ENCODE assay signal across 9 mouse cellular contexts in genomic region chr6:116980349-116980995, GRCm38 (mm10).
A peak's percentile ranks its signal among the peaks of the same experiment; 100 is the strongest.
DNase-seq lines count a peak whose midpoint lies in the region; ATAC-seq lines count a peak whose summit lies in the region.
"Had no signal": no experiment of that assay in that cellular context is flagged by ENCODE, and none has a peak within 500 bp of the region (broad histone marks: within the 10 kb centered on the region; RNA-seq: fewer than 3 reads in every experiment).

No protein-coding gene starts in this region.

- no peaks in the 10 kb centered on the region for H3K27me3 ChIP-seq in embryonic facial prominence, embryonic 14.5 days (replicated peaks; ENCODE audit: control insufficient read depth, insufficient read depth, low read length)
- no peaks in the 10 kb centered on the region for H3K27me3 ChIP-seq in hindbrain, embryonic 11.5 days (ENCODE audit: control insufficient read depth, insufficient read depth, low read length)
- H3K27me3 ChIP-seq in midbrain, embryonic 14.5 days (ENCODE audit: control insufficient read depth, insufficient read depth, low read length), result no peaks in the 10 kb centered on the region

- peaks cover 17% of the 10 kb centered on the region for H3K4me1 ChIP-seq in embryonic facial prominence, embryonic 14.5 days (ENCODE audit: control insufficient read depth, insufficient read depth, low read length)
- H3K4me1 ChIP-seq in hindbrain, embryonic 11.5 days (replicated peaks; ENCODE audit: control insufficient read depth, insufficient read depth, low read length), result no peaks in the 10 kb centered on the region
- peaks cover 5% of the 10 kb centered on the region; the same call in 1 of the 2 replicates for H3K4me1 ChIP-seq in midbrain, embryonic 14.5 days (ENCODE audit: control insufficient read depth, insufficient read depth, low read length)

- WGBS in embryonic facial prominence, embryonic 14.5 days, result 6% methylated on average over 10 of the region's 10 CpGs
- 12% methylated on average over 10 of the region's 10 CpGs for WGBS in hindbrain, embryonic 11.5 days
- WGBS in midbrain, embryonic 14.5 days, result 12% methylated on average over 10 of the region's 10 CpGs

- peak overlapping the region; percentile 30 for H3K4me2 ChIP-seq in embryonic facial prominence, embryonic 14.5 days (ENCODE audit: low read depth, low read length)
- no peak overlapping the region; the same call in 1 of the 2 replicates for H3K4me2 ChIP-seq in hindbrain, embryonic 11.5 days (replicated peaks; ENCODE audit: low read depth, low read length)
- no peak overlapping the region for H3K4me2 ChIP-seq in midbrain, embryonic 14.5 days (ENCODE audit: low read length)

- peak overlapping the region; percentile 68 for H3K27ac ChIP-seq in embryonic facial prominence, embryonic 14.5 days (replicated peaks; ENCODE audit: low read depth, low read length)
- H3K27ac ChIP-seq in hindbrain, embryonic 11.5 days (ENCODE audit: low read depth, low read length), result peak overlapping the region; percentile 10; the same call in 1 of the 2 replicates
- H3K27ac ChIP-seq in midbrain, embryonic 14.5 days (replicated peaks; ENCODE audit: low read depth, low read length), result 0 out of 2 replicates have a peak overlapping the region, but pooled peaks have one; percentile 13

- no peaks in the 10 kb centered on the region for H3K36me3 ChIP-seq in embryonic facial prominence, embryonic 14.5 days (ENCODE audit: control insufficient read depth, insufficient read depth, low read length)
- H3K36me3 ChIP-seq in hindbrain, embryonic 11.5 days (ENCODE audit: control insufficient read depth, insufficient read depth, low read length), result no peaks in the 10 kb centered on the region
- H3K36me3 ChIP-seq in midbrain, embryonic 14.5 days (ENCODE audit: control insufficient read depth, insufficient read depth, low read length), result no peaks in the 10 kb centered on the region

- 0 out of 2 replicates have a peak overlapping the region, but pooled peaks have one; percentile 12 for H3K9ac ChIP-seq in embryonic facial prominence, embryonic 14.5 days (ENCODE audit: low read depth, low read length)
- H3K9ac ChIP-seq in hindbrain, embryonic 11.5 days (ENCODE audit: low read depth, low read length), result no peak overlapping the region
- no peak overlapping the region for H3K9ac ChIP-seq in midbrain, embryonic 14.5 days (replicated peaks; ENCODE audit: low read length)

- peak; percentile 85 for ATAC-seq in embryonic facial prominence, embryonic 14.5 days (ENCODE audit: low read depth)
- ATAC-seq in hindbrain, embryonic 11.5 days (ENCODE audit: low FRiP score), result no peak
- ATAC-seq in midbrain, embryonic 14.5 days (ENCODE audit: low FRiP score, low TSS enrichment), result no peak

- peak; percentile 1 to 15 for DNase-seq in adrenal gland, postnatal 36 days
- DNase-seq in adrenal gland, postnatal 4 days (ENCODE audit: low spot score in 2 of 2), result no peak
- DNase-seq in 3134 (ENCODE audit: extremely low read depth, insufficient read length, low spot score), result peak; percentile 29
- DNase-seq in embryonic facial prominence, embryonic 14.5 days (ENCODE audit: low spot score), result peak; percentile 86
- peak; percentile 27 for DNase-seq in hindbrain, embryonic 11.5 days (ENCODE audit: low spot score)
- peak; percentile 36 for DNase-seq in midbrain, embryonic 14.5 days
- DNase-seq in spleen, adult 18-20 months, result no peak
- DNase-seq in ovary, adult 18-20 months (ENCODE audit: low spot score), result no peak

- no peaks in the 10 kb centered on the region for H3K9me3 ChIP-seq in embryonic facial prominence, embryonic 14.5 days (ENCODE audit: control insufficient read depth, low read length)
- H3K9me3 ChIP-seq in hindbrain, embryonic 11.5 days (ENCODE audit: control insufficient read depth, low read length), result no peaks in the 10 kb centered on the region
- H3K9me3 ChIP-seq in midbrain, embryonic 14.5 days (ENCODE audit: control insufficient read depth, low read length), result no peaks in the 10 kb centered on the region

- H3K4me3 ChIP-seq in embryonic facial prominence, embryonic 14.5 days (ENCODE audit: low read depth, low read length), result no peak overlapping the region
- H3K4me3 ChIP-seq in hindbrain, embryonic 11.5 days (ENCODE audit: low read depth, low read length), result no peak overlapping the region
- no peak overlapping the region for H3K4me3 ChIP-seq in midbrain, embryonic 14.5 days (replicated peaks; ENCODE audit: low read depth, low read length)
- H3K4me3 ChIP-seq: erythroblast, embryonic 14.5 days had no signal

Comparison
In these comparisons a context has a peak if more than half of its experiments do, and no peak if none do; other contexts are left out.
1. DNase-seq: peak in adrenal gland, postnatal 36 days (2 of 2), 3134 (single experiment), embryonic facial prominence, embryonic 14.5 days (single experiment), hindbrain, embryonic 11.5 days (single experiment) and midbrain, embryonic 14.5 days (single experiment); none in adrenal gland, postnatal 4 days (0 of 2), spleen, adult 18-20 months (0 of 2) and ovary, adult 18-20 months (single experiment).
2. H3K27ac ChIP-seq: peak in every context shown above with its lines; median percentile 68 in embryonic facial prominence, embryonic 14.5 days; 13 in midbrain, embryonic 14.5 days; 10 in hindbrain, embryonic 11.5 days.